Mouse (Mus musculus) layer of hippocampus, postnatal 14 days (tissue): ENCODE results near the gene Psmb7. TPM values are rescaled to one million over a fixed set of nuclear protein-coding genes. Genes with fewer than 3 reads are reported as not detected.

Experiments used
- DNase-seq, 2 experiments: peaks; one replicate each; pipeline ENCODE4 v3.0.0; 2021 to 2022; ENCODE audit warnings: low spot score in 2 of 2, mixed read lengths in 1 of 2
- total RNA-seq, 2 experiments: library from RNA; stranded (reverse); gene quantifications; 2 replicates each; pipeline ENCODE4 v1.2.3; 2021

Psmb7 gene
- total RNA-seq, 2 experiments from 2014 or later, result 237 to 245 TPM

DNA sequence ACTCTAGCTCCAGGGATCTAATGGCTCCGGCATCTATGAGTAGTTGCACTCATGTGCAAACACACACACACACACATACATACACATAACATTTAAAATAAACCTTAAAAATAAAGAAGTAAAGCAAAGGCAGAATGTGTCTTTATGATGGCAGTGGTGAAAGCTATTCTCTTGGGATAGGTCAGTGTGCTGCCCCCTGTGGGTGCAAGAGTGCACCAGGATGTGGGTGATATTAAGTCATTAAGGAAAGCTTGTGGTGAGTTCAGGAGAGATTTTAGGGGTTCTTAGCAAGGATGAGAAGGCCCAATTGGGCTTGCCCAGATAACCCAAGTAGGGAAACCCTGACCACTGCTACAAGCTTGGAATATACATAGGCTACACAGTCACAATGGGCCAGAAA lies 46.0 kb downstream of the Psmb7 start:
- DNase-seq, result no peak

GRCm38 (mm10) chr2:38594874-38595273 lies 49.0 kb downstream of the Psmb7 start:
- no peak for DNase-seq

- DNase-seq, result peak; percentile 54 to 64
Measured at GRCm38 (mm10) chr2:38591751-38592459, 52.0 kb downstream of the Psmb7 start.

DNA sequence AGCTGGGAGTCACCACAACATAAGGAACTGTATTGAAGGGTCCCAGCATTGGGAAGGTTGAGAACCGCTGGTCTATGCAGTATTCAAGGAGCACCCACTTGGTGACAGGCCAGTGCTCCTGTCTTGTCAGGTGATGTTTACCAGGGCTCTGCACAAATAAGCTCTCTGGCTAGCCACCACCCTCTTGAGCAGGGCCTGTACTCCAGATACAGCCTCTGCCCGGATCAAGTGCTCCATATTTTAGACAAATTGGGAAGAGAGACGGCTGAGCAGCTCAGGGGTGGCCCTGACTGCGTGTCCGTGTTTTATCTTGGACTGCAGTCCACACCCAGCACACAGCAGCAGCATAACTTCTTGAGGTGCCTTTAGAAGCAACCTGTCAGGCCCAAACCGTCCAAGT lies 57.2 kb downstream of the Psmb7 start:
- DNase-seq, result no peak

DNA sequence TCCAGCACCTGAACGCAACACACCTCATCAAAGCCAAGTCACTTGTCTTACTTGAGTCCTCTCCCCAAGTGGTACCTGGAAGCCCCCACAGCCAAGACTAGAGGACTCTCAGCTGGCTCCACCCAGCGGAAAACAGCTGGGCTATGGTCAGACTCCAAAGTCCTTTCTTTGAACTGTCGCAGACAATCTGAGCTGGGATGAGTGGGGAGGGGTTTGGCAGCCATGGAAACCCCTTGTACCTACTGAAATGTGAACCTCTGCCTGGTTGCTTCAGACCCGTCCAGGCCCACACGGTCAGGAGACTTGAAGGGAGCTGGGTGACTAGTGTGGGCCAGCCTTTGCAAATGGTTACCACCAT lies 58.5 kb downstream of the Psmb7 start:
- DNase-seq, result no peak

- peak in 1 of 2 experiments; percentile 36 for DNase-seq
Measured at GRCm38 (mm10) chr2:38584514-38585378, 59.1 kb downstream of the Psmb7 start.

- no peak for DNase-seq
Measured at GRCm38 (mm10) chr2:38583982-38584381, 59.9 kb downstream of the Psmb7 start.

DNA sequence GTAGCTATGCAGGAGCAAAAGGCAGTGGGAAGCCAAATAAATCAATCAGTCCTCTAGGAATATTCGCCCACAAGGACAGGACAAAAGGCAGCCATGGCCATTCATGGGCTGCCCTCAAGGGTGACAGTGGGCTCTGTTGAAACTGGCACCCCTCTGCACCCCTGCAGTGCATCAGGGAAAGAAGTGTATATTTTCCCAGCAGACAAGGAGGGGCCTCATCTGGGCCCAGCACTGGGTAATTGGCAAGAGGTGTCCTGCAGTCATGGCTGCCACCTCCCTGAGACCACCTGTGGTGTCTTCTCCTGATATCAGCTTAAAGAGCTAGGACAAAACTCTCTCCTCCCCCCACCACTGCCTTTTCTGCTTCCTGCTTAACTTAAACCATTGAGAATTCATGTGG lies 64.4 kb downstream of the Psmb7 start:
- DNase-seq, result no peak

DNA sequence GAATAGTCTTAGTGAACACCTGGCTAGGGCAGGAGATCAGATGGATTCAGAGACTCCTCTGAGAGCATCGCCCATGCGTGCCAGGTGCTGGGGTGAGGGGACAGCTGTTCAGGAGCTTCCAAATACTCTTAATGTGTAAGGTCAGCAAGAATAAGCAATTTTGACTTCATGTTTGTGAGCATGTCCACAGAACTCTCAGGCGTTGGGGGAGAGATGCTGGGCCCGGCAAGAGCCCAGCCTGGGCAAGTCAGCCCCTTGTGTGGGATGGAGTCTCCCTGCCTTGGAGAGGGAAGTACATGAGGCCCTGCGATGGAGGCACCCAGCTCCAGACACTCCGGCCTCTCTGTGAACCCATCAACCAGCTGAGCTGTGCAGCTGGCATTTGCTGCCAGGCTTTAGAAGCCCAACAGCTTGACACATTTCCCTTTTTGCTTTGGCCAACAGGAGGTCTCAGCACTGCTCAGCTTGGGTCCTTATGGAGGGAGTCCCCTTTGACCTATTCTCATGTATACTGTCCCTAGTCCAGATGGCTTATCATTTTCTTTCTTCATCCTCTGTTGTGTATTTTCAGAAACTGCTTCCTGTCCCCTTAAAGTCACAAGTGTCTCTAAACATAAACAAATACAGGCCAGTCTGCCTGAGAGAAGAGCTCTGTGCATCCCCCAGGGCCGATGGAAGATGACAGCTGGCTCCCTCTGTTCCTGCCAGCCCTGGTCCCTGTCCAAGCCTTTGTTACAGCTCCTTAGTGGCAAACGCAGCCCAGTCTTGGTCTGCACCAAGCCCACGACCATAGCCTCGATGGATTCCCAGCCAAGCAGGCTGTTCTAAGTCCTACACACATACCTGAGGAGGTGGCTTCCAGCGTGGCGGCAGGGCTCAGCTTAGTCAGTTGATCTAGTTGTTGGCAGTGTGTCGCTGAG lies 65.0 kb downstream of the Psmb7 start:
- DNase-seq, result peak in 1 of 2 experiments; percentile 35

DNA sequence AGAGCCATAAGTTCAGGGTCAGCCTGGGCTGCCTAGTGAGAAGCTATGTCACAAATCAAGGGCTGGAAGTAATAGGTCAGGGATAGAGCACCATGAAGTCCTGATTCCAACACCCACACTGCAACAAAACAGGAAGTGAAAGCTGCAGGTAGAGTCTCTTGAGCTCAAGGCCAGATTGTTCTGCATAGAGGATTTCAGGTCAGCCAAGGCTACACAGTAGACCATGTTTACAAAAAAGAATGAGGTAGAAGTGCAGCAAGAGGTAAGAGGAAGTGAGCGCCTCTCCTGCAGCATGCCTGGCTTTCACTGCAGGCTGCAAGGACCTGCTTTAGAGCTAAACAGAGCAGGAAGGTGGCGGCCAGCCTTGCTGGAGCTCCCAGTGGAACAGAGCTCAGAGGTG lies 69.2 kb downstream of the Psmb7 start:
- no peak for DNase-seq

DNA sequence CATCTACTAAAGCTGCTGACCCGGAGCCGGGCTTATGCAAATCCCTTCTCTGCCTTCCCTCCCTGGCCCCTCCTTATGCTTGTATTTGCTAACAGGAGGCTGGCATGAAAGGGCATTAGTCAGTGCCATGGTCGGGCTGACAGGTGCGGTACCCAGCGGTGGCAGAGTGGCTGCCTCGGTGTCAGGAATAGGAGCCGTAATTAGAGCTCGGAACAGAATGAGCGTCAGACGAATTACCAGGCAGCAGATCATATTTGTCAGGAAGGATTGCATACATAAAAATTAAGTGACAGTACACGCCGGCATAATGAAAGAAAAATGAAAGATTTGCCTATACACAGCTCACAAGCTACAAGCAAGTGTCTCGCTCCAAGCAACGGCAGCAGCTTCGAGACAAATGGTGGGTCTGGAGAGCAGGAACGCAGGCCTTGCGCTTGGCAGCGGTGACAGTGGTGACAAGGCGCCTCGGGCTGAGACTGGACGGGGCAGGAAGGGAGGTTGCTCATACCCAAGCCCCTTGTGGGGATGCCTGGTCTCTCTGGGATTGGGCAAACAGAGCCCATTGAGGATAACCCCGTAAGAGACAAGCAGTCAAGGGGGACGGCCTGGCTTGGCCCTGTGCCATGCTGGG lies 71.8 kb downstream of the Psmb7 start:
- DNase-seq, result no peak

DNA sequence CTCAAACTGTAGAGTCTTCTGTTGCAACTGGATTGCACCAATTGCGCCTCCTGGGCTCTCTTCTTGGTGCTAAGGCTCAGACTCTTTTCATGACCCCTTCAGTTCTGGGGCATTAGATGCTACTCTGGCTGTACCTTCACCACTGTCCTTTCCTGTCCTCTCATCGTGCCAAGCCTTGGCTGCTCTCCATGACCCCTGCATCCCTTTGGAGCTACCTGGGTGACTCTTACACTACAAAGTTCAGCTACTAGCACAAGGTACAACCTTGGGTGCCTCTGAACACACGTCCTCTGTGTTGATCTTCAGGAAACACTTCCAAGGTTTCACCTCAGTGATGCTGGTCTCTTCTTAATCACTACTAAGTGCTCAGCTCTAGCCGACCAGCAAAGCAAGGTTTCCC lies 81.3 kb downstream of the Psmb7 start:
- no peak for DNase-seq

DNA sequence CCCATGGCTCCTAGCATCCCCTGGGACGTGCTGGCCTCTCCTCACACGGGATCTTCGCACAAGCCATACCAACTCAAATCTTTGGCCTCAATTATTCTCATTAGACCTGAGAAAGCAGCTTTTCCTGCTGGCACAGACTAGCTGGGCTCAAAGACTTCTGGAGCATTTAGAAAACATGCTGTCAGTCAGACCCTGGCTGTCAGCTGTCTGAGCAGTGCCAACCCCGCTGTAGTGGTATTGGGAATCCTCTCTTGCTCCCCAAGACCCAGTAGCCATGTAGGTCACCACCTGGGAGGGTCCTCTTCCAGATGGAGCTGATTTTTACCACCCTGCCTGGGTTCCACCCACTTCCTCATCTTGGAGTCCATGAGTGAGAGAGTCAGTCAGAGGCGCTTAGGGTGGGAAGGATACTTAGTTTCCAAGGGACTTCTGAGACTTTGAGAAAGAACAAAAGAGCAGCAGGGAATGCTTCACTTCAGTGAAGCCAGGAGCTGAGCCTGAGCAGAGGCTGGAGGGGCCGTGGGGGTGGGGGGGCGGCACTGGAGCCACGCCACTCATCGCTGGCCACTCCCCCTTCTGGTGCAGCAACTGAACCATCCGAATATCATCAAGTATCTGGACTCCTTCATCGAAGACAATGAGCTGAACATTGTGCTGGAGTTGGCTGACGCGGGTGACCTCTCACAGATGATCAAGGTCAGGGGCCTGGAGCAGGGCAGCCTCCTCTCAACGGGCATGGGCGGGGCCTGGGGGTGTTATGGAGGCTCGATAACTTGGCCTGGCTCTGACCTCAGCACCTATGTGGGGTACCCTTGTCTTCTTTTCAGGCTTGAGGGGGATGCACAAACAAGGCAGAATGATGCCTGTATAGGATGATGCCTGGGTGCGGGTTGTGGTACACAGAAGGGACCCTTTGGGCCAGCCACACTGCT lies 83.3 kb downstream of the Psmb7 start:
- no peak for DNase-seq

GRCm38 (mm10) chr2:38556721-38557120 lies 87.2 kb downstream of the Psmb7 start:
- DNase-seq, result no peak

- DNase-seq, result no peak
Measured at GRCm38 (mm10) chr2:38555659-38556058, 88.2 kb downstream of the Psmb7 start.

GRCm38 (mm10) chr2:38554226-38554995 lies 89.5 kb downstream of the Psmb7 start:
- no peak for DNase-seq

- no peak for DNase-seq
Measured at GRCm38 (mm10) chr2:38552004-38552443, 91.9 kb downstream of the Psmb7 start.

DNA sequence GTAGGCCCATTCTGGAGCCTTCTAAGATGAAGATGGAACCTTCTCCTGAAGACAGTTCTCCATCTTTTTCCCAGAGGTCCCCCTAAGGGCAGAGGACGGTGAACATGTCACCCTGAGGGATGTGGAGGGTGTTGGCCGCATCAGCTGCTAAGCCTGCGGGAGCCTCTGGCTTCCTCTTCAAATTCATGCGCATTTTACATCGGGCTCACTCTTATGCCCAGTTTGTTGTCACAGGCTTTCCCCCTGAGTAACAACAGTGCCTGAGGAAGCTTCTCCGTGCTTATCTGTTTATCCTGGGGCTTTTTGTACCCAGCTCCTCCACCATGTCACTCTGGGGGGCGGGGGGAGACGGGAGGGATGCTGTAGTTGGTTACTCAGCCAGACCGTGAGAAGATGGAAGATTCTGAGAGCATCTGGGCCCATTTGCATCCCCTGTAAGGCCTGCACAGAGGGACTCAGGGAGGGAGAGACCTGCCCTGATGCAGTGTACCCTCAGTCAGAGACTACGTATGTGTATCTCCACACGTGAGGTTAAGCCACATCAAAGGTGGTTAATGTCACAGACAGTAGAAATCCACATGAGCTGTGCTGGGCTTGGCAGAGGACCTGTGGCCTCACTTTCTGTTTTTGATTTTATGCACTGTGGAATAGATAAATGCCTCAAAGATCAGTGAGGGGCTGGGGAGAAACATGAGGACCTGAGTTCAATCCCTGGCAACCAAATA lies 95.9 kb downstream of the Psmb7 start:
- no peak for DNase-seq
